Mouse (Mus musculus): ENCODE measurements around the gene Lefty1.

DNA sequence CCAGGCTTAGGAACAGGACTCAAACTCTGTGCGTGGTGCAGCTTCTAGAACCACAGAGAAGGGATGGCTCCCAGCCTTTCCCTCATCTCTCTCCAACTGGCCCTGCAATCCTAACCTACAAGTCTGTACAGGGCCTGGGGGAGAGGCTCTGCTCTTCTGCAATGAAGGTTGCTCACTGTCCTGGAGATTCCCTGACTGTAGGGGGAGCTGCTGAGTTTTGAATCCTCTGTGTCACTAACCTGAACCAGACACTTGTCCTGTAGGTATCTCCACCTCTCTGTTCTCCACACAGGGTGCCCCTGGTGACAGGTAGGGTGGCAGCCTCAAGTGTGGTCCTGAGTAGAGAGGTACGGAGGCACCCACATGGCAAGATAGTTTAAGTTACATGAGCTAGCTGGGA is 45.6 kb downstream of the Lefty1 start:
- TF ChIP-seq CTCF (IDR thresholded peaks at IDR 0.05; ENCODE audit: extremely low read depth, insufficient read length, insufficient replicate concordance, low read depth, low read length) (peak; percentile 13; the same call in 1 of the 2 replicates), POLR2A (IDR thresholded peaks at IDR 0.05; ENCODE audit: low read depth, low read length) (no peak)

Data from small intestine, adult 2 months (tissue).